Comparison of ENCODE assay signal across 11 mouse cellular contexts in genomic region chrX:6577001-6577400, GRCm38 (mm10).
DNase-seq lines count a peak whose midpoint lies in the region; ATAC-seq and TF ChIP-seq lines count a peak whose summit lies in the region.
"Had no signal": no experiment of that assay in that cellular context is flagged by ENCODE, and none has a peak within 500 bp of the region (broad histone marks: within the 10 kb centered on the region; RNA-seq: fewer than 3 reads in every experiment).

No protein-coding gene starts in this region.

- peak overlapping the region; percentile 41; the same call in 1 of the 2 replicates for H3K27ac ChIP-seq in lung, embryonic 15.5 days
- no peak overlapping the region for H3K27ac ChIP-seq in cerebellum, adult 2 months (ENCODE audit: insufficient read depth, low read length)
- H3K27ac ChIP-seq in midbrain, embryonic 14.5 days (replicated peaks; ENCODE audit: low read depth, low read length) = no peak overlapping the region

- H3K4me2 ChIP-seq in lung, embryonic 15.5 days = no peak overlapping the region
- no peak overlapping the region for H3K4me2 ChIP-seq in midbrain, embryonic 14.5 days (ENCODE audit: low read length)

- H3K4me1 ChIP-seq in lung, embryonic 15.5 days = no peaks in the 10 kb centered on the region
- H3K4me1 ChIP-seq in cerebellum, adult 2 months (ENCODE audit: control insufficient read depth, insufficient read depth, low read length) = no peaks in the 10 kb centered on the region
- H3K4me1 ChIP-seq in midbrain, embryonic 14.5 days (ENCODE audit: control insufficient read depth, insufficient read depth, low read length) = no peaks in the 10 kb centered on the region

- no peak for TF ChIP-seq POLR2A in cerebellum, adult 2 months (IDR thresholded peaks at IDR 0.05; ENCODE audit: borderline replicate concordance, insufficient read depth, low read length)

- 40% methylated on average over 7 of the region's 7 CpGs for WGBS in lung, embryonic 15.5 days
- WGBS in cerebellum, adult 2 months = 60% methylated on average over 7 of the region's 7 CpGs
- 53% methylated on average over 7 of the region's 7 CpGs for WGBS in midbrain, embryonic 14.5 days

- H3K27me3 ChIP-seq in lung, embryonic 15.5 days = no peaks in the 10 kb centered on the region
- no peaks in the 10 kb centered on the region for H3K27me3 ChIP-seq in cerebellum, adult 2 months (ENCODE audit: control insufficient read depth, insufficient read depth, low read length)
- H3K27me3 ChIP-seq in midbrain, embryonic 14.5 days (ENCODE audit: control insufficient read depth, insufficient read depth, low read length) = no peaks in the 10 kb centered on the region

- DNase-seq in adrenal gland, adult 2 months = peak; percentile 36
- no peak for DNase-seq in adrenal gland, adult 18-20 months (ENCODE audit: low spot score in 2 of 2)
- peak; percentile 2 for DNase-seq in embryo, embryonic 9.5 days (ENCODE audit: extremely low spot score)
- peak; percentile 31 for DNase-seq in kidney, adult 18-20 months
- DNase-seq in cerebellum, adult 2 months = no peak
- no peak for DNase-seq in midbrain, embryonic 14.5 days
- DNase-seq in cerebellum, adult 11 months = no peak
- DNase-seq: cerebellum, postnatal 25 days; gastrocnemius, postnatal 14 days had no signal

- H3K36me3 ChIP-seq in lung, embryonic 15.5 days = no peaks in the 10 kb centered on the region
- no peaks in the 10 kb centered on the region for H3K36me3 ChIP-seq in midbrain, embryonic 14.5 days (ENCODE audit: control insufficient read depth, insufficient read depth, low read length)

- no peak for TF ChIP-seq CTCF in cerebellum, adult 2 months (IDR thresholded peaks at IDR 0.05; ENCODE audit: borderline replicate concordance, insufficient read depth, low read depth, low read length)

- peak; percentile 70 for ATAC-seq in lung, embryonic 15.5 days (ENCODE audit: borderline replicate concordance, extremely low read depth, low FRiP score, low TSS enrichment)
- ATAC-seq in midbrain, embryonic 14.5 days (ENCODE audit: low FRiP score, low TSS enrichment) = no peak
- ATAC-seq: midbrain, embryonic 16.5 days had no signal

- H3K9me3 ChIP-seq in lung, embryonic 15.5 days = no peaks in the 10 kb centered on the region
- H3K9me3 ChIP-seq in midbrain, embryonic 14.5 days (ENCODE audit: control insufficient read depth, low read length) = no peaks in the 10 kb centered on the region

- H3K9ac ChIP-seq in lung, embryonic 15.5 days = no peak overlapping the region
- H3K9ac ChIP-seq in midbrain, embryonic 14.5 days (replicated peaks; ENCODE audit: low read length) = no peak overlapping the region

- H3K4me3 ChIP-seq in lung, embryonic 15.5 days = peak overlapping the region; percentile 23
- no peak overlapping the region for H3K4me3 ChIP-seq in cerebellum, adult 2 months (replicated peaks; ENCODE audit: insufficient read depth, low read depth, low read length)
- H3K4me3 ChIP-seq in midbrain, embryonic 14.5 days (replicated peaks; ENCODE audit: low read depth, low read length) = no peak overlapping the region

Comparison
In these comparisons a context has a peak if more than half of its experiments do, and no peak if none do; other contexts are left out.
1. DNase-seq: peak in adrenal gland, adult 2 months (single experiment), embryo, embryonic 9.5 days (single experiment) and kidney, adult 18-20 months (single experiment); none in adrenal gland, adult 18-20 months (0 of 2), cerebellum, adult 2 months (0 of 2), midbrain, embryonic 14.5 days (single experiment) and cerebellum, adult 11 months (single experiment).